Mouse (Mus musculus) kidney, adult 2 months (tissue): ENCODE measurements at regions not wholly inside any gene's neighbourhood (a gene's known extent, or its start where the extent isn't known, plus 50 kb on each side); places are given as distances from the start of the nearest gene placed in this dataset.

Experiments
- CTCF ChIP-seq: fragments of 200-500 bp; conservative IDR thresholded peaks from 2 replicates; pipeline ENCODE4 v1.5.1; 2011; ENCODE audit warnings: low read depth, mild to moderate bottlenecking, control low read depth, low read length, moderate library complexity, mixed read lengths; ENCODE audit not compliant: insufficient read depth, insufficient read length
- POLR2A ChIP-seq: fragments of 200-500 bp; IDR thresholded peaks from one replicate; pipeline ENCODE4 v1.6.1; 2011; ENCODE audit warnings: low read depth, low read length, control low read depth

DNA sequence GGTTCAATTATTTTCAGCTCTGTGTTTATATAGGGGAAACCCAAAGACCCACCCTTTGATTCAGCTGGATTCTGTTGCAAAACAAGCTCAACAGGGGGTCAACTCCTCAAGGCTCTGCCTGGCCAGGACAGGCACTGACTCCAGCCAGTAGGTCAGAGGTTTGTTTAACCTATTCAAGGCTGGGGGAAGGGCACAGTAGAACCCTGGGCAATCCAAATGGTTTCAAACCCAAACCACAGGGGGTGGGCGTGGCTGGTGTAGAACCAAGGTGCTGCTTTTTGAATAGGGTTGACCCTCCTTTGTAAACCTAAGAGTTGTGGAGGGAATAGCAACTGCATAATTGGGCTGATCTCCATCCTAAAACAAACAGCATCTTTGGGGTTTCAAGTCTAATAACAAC is 69.2 kb upstream of the Frmd4a start:
- TF ChIP-seq POLR2A: no peak
- TF ChIP-seq CTCF: no peak
